Mouse (Mus musculus) NIH3T3 (cell line): ENCODE measurements at regions not wholly inside any gene's neighbourhood (a gene's known extent, or its start where the extent isn't known, plus 50 kb on each side); places are given as distances from the start of the nearest gene placed in this dataset.

Source experiments
- DNase-seq: peaks from one replicate; pipeline ENCODE4 v3.0.0-alpha.2; 2012; ENCODE audit warnings: low read depth

GRCm38 (mm10) chr8:91876161-91876560, 74.3 kb upstream of the Irx3 start:
- no peak for DNase-seq

- no peak for DNase-seq
These were observed 71.4 kb upstream of the Irx3 start for GRCm38 (mm10) chr8:91873232-91873631.

GRCm38 (mm10) chr8:91872278-91873115, 70.6 kb upstream of the Irx3 start:
- DNase-seq, result no peak

- no peak for DNase-seq
These were observed 65.2 kb upstream of the Irx3 start for GRCm38 (mm10) chr8:91867069-91867468.

GRCm38 (mm10) chr8:91866076-91866475, 64.2 kb upstream of the Irx3 start:
- no peak for DNase-seq

- DNase-seq, result no peak
These were observed 63.5 kb upstream of the Irx3 start for GRCm38 (mm10) chr8:91865361-91865760.

GRCm38 (mm10) chr8:91863505-91863904, 61.6 kb upstream of the Irx3 start:
- no peak for DNase-seq

- DNase-seq, result no peak
These were observed 54.0 kb upstream of the Irx3 start for GRCm38 (mm10) chr8:91855881-91856280.

- no peak for DNase-seq
These were observed 52.5 kb upstream of the Irx3 start for GRCm38 (mm10) chr8:91854369-91854768.

GRCm38 (mm10) chr8:91853803-91854202, 51.9 kb upstream of the Irx3 start:
- no peak for DNase-seq

- DNase-seq, result no peak
These were observed 51.5 kb upstream of the Irx3 start for GRCm38 (mm10) chr8:91853336-91853735.
